Mouse (Mus musculus) kidney, adult 2 months (tissue): Measurements from ENCODE around the gene Btbd17. TPM values are rescaled to one million over a fixed set of nuclear protein-coding genes. Genes with fewer than 3 reads are reported as not detected.

Source experiments
- DNase-seq: peaks from one replicate; pipeline ENCODE4 v3.0.0; 2021
- H3K27ac ChIP-seq: fragments of 200-500 bp; 2 replicates; pipeline ENCODE4 v1.5.1; 2012; ENCODE audit warnings: low read depth, low read length, control low read depth, inconsistent platforms; ENCODE audit not compliant: insufficient read depth
- H3K27me3 ChIP-seq: fragments of 200-500 bp; replicated peaks from 2 replicates; pipeline ENCODE4 v1.6.1; 2012; ENCODE audit warnings: mild to moderate bottlenecking, moderate library complexity, low read length, inconsistent platforms; ENCODE audit not compliant: control insufficient read depth, insufficient read depth
- H3K36me3 ChIP-seq: fragments of 200-500 bp; 2 replicates; pipeline ENCODE4 v1.6.1; 2012; ENCODE audit warnings: mild to moderate bottlenecking, moderate library complexity, low read length, inconsistent platforms; ENCODE audit not compliant: control insufficient read depth, insufficient read depth
- H3K4me1 ChIP-seq: fragments of 200-500 bp; 2 replicates; pipeline ENCODE4 v1.6.1; 2011; ENCODE audit warnings: low read length; ENCODE audit not compliant: control insufficient read depth, insufficient read depth
- H3K4me3 ChIP-seq: fragments of 200-500 bp; 2 replicates; pipeline ENCODE4 v1.5.1; 2011; ENCODE audit warnings: mild to moderate bottlenecking, low read depth, low read length, control low read depth; ENCODE audit not compliant: insufficient read depth
- CTCF ChIP-seq: fragments of 200-500 bp; conservative IDR thresholded peaks from 2 replicates; pipeline ENCODE4 v1.5.1; 2011; ENCODE audit warnings: low read depth, mild to moderate bottlenecking, control low read depth, low read length, moderate library complexity, mixed read lengths; ENCODE audit not compliant: insufficient read depth, insufficient read length
- POLR2A ChIP-seq: fragments of 200-500 bp; IDR thresholded peaks from one replicate; pipeline ENCODE4 v1.6.1; 2011; ENCODE audit warnings: low read depth, low read length, control low read depth
- WGBS: fragments of 180-500 bp; shearing (Covaris S2); methylation state at CpG from one replicate; pipeline ENCODE4 v1.1.7; 2018; 5-methylcytosine and 5-hydroxymethylcytosine counted together
- polyA plus RNA-seq: library from polyadenylated mRNA; depleted of rRNA; stranded (reverse); fragments of >200 nt; gene quantifications from 2 replicates; pipeline ENCODE4 v1.2.3, GENCODE M21; 2012

Gene Btbd17
- polyA plus RNA-seq, 1 experiment, result 0.13 TPM

DNA sequence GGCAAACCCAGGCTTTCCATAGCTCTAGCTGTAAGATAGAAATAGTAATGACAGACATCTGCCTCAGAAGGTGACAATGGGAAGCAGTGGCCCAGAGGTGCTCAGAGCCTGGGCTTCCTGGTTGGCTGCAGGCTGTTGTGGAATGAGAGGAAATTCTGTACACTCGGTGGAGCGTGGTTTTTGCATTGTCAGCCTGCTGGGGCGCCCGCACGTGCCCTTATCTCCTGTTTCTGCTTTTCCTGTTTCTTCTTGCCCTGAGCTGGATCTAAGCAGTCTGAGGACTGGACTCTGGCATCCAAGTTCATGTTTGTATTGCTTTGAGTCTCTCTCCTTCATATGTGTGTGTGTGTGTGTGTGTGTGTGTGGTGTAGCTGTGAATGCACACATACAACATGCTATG is 30.9 kb upstream of the Btbd17 start:
- TF ChIP-seq POLR2A (no peak), CTCF (no peak)
- WGBS, result 6% methylated on average over 5 of the region's 5 CpGs
- Histone ChIP-seq H3K4me1 (peaks cover 44% of the 10 kb centered on the region), H3K27ac (peak overlapping the region; percentile 78), H3K4me3 (no peak overlapping the region), H3K36me3 (no peaks in the 10 kb centered on the region), H3K27me3 (no peaks in the 10 kb centered on the region)
- DNase-seq, result peak; percentile 90

DNA sequence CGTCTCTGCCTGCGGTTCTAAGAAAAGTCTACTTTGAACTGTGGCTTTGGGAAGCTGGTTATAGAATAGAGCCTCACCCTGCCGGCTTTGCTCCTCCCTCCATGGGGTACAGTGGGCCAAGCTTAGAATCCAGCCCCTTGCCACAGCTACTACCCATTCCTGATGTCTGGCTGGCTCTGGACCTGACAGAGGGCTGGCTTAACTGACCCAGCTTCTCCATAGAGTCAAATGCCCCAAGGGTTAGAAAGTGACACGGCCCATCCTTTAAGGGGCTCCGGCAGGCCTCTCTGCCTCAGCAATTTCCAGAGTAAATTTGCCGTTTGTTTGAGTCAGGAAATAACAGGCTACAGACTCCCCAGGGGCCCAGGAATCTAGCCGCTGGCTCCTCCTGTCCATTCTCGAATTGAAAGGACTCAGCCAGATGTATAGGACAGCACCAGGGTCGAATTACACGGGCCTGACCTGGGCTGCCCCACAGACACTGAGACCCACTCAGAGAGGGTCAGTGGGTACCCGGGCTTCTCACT is 27.5 kb upstream of the Btbd17 start:
- Histone ChIP-seq H3K4me1 (peaks cover 28% of the 10 kb centered on the region), H3K27me3 (no peaks in the 10 kb centered on the region), H3K36me3 (no peaks in the 10 kb centered on the region), H3K27ac (peak overlapping the region; percentile 55), H3K4me3 (no peak overlapping the region)
- WGBS, result 18% methylated on average over 11 of the region's 11 CpGs
- TF ChIP-seq CTCF (no peak), POLR2A (no peak)
- no peak for DNase-seq

DNA sequence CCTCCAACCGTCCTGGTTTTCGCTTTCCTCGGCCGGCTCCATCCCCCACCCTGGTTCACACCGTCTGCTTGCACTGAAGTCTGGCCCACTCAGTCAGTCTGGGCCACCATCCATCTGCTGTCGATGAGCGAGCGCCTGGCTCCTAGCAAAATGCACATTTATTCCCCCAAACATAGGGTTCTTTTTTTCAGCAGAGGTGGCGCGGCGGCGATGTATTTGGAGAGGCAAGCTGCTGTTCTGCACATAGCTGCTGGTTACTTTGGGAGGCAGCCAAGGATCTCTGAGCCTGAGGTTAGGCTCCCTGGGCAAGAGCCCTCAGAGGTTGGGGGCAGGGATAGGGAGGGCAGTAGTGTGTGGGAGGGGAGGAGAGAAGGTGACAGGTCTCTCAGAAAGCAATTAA is 27.0 kb upstream of the Btbd17 start:
- H3K4me1 ChIP-seq, result peaks cover 25% of the 10 kb centered on the region; the same call in 1 of the 2 replicates
- H3K27me3 ChIP-seq, result no peaks in the 10 kb centered on the region
- DNase-seq, result peak; percentile 90
- no peak for TF ChIP-seq POLR2A
- TF ChIP-seq CTCF, result no peak
- no peaks in the 10 kb centered on the region for H3K36me3 ChIP-seq
- no peak overlapping the region for H3K4me3 ChIP-seq
- 40% methylated on average over 12 of the region's 12 CpGs for WGBS
- H3K27ac ChIP-seq, result peak overlapping the region; percentile 55; the same call in 1 of the 2 replicates

DNA sequence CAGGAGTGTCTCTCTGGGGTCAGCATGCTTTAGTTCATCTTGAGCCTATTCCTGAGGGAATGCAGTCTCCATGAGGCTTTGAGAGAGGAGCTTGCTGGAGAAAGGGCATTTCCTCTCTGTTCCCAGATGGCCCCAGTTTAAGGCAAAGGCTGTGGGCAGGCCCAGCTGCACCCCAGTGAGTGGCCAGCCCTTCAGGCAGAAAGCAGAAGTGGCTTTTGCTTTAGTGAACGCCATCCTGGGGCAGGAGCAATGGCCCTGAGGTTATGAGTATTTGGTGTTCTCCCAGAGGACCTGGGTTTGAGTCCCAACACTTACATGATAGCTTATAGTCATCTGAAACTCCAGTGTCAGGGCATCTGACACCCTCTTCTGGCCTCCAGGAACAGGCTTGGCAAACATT is 25.6 kb upstream of the Btbd17 start:
- 46% methylated on average over 1 of the region's 1 CpGs for WGBS
- DNase-seq, result no peak
- Histone ChIP-seq H3K36me3 (no peaks in the 10 kb centered on the region), H3K4me3 (no peak overlapping the region), H3K27ac (no peak overlapping the region), H3K4me1 (peaks cover 17% of the 10 kb centered on the region; the same call in 1 of the 2 replicates), H3K27me3 (no peaks in the 10 kb centered on the region)
- no peak for TF ChIP-seq CTCF
- no peak for TF ChIP-seq POLR2A

DNA sequence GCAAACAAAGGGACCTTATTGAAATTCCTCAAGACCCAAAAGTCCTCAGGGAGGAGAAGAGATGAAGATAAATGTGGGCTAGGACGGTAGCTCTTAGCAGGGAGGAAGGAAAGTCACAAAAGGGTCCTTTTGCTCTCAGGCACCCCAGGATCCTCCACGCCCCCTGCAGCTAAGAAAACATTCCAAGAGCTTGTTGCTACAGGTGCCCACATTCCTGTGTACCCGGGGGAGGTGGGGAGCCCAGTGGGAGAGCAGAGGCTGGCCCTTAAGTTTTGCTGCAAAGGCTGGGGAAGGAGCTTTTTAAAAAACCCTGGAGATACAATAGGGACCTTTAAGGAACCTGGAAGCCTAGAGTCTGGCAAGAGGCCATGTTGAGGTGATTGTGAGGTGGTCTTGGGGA is 24.7 kb upstream of the Btbd17 start:
- DNase-seq, result no peak
- WGBS, result 55% methylated on average over 3 of the region's 3 CpGs
- H3K4me3 ChIP-seq, result no peak overlapping the region
- H3K4me1 ChIP-seq, result peaks cover 17% of the 10 kb centered on the region; the same call in 1 of the 2 replicates
- H3K27ac ChIP-seq, result no peak overlapping the region
- no peaks in the 10 kb centered on the region for H3K27me3 ChIP-seq
- TF ChIP-seq POLR2A, result no peak
- no peak for TF ChIP-seq CTCF
- H3K36me3 ChIP-seq, result no peaks in the 10 kb centered on the region

DNA sequence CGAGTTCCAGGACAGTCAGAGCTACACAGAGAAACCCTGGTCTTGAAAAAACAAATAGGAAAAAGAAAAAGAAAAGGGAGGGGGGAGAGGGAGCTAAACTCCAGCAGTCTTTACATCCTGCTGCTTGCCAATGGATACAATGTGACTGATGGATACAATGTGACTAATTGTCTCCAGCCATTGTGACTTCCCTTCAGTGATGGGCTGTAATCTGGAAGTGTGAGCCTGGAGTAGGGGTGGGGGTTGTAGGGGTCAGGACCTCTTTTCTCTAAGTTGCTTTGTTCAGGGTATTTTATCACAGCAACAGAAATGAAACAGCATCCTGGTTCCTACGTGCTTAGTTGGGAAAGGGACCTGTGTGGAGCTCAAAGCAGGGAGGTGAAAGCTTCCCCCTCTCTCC is 23.4 kb upstream of the Btbd17 start:
- WGBS, result 78% methylated on average over 2 of the region's 2 CpGs
- H3K4me1 ChIP-seq, result peaks cover 17% of the 10 kb centered on the region; the same call in 1 of the 2 replicates
- TF ChIP-seq POLR2A, result no peak
- TF ChIP-seq CTCF, result no peak

DNA sequence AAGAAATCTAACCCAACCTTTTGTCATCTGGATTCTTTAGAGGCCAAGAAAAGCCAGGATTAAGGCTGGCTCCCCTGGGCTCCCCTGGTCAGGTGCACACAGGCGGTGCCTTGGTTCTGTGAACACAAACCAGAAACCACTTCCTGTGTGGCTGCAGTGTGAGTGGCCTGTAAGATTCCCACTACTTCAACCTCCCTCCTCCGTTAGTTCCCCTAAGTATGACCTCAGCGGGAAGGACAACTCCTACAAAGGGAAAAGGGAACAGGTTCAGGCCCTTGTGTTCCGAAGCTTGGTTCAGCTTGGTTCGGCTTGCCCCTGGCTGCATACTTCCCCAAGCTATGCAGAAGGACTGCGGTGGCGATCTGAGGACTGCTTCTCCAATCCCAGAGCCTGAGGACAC is 22.4 kb upstream of the Btbd17 start:
- Histone ChIP-seq H3K36me3 (no peaks in the 10 kb centered on the region), H3K27me3 (no peaks in the 10 kb centered on the region), H3K27ac (no peak overlapping the region), H3K4me3 (no peak overlapping the region), H3K4me1 (peaks cover 10% of the 10 kb centered on the region; the same call in 1 of the 2 replicates)
- DNase-seq, result peak; percentile 31
- 78% methylated on average over 7 of the region's 7 CpGs for WGBS
- TF ChIP-seq CTCF, result no peak
- no peak for TF ChIP-seq POLR2A

More for the DNA sequence above, 23.4 kb upstream of the Btbd17 start:
- H3K27ac ChIP-seq, result no peak overlapping the region
- DNase-seq, result no peak
- H3K36me3 ChIP-seq, result no peaks in the 10 kb centered on the region
- H3K4me3 ChIP-seq, result no peak overlapping the region
- H3K27me3 ChIP-seq, result no peaks in the 10 kb centered on the region
